Mouse (Mus musculus): ENCODE results near the gene Usp44.

The Usp44 gene

GRCm38 (mm10) chr10:93855126-93855525 lies 23.8 kb downstream of the Usp44 start:
- DNase-seq = no peak

DNA sequence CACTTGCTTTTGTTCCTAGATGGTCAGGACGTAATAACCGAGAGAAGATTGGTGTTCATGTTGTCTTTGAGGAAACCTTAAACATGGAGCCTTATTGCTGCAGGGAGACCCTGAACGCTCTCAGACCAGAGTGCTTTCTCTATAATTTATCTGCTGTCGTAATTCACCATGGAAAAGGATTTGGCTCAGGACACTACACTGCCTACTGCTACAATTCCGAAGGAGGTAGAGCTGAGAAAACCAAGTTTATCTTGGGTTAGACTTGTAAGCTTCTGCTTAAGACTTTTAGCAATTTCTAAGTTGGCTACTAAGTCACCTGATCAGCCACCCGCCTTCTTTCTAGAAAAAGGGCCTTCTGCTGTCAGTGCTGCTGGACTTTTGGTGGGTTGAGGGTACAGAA lies 24.7 kb downstream of the Usp44 start:
- DNase-seq = no peak

DNA sequence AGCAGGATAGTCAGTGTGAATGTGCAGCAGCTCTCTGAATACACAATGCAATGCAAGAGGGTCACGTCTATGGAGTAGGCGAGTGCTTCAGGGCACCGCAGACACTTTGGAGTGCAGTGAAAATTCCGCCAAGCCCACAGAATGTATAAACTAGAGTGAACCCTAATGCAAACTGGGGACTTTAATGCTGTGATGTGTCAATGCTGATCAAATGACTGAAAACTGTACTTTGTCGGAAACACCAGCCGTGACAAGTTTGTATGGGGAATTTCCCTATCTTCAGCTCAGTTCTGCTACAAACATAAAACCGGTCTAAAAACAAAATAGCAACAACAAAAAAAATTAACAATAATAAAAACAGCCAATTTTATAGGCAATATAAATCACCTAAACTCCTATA lies 37.0 kb downstream of the Usp44 start:
- no peak for DNase-seq

GRCm38 (mm10) chr10:93868886-93869285 lies 37.5 kb downstream of the Usp44 start:
- no peak for DNase-seq

- no peak for DNase-seq
Measured at GRCm38 (mm10) chr10:93876772-93877171, 45.4 kb downstream of the Usp44 start.

- no peak for DNase-seq
Measured at GRCm38 (mm10) chr10:93878732-93879131, 47.4 kb downstream of the Usp44 start.

DNA sequence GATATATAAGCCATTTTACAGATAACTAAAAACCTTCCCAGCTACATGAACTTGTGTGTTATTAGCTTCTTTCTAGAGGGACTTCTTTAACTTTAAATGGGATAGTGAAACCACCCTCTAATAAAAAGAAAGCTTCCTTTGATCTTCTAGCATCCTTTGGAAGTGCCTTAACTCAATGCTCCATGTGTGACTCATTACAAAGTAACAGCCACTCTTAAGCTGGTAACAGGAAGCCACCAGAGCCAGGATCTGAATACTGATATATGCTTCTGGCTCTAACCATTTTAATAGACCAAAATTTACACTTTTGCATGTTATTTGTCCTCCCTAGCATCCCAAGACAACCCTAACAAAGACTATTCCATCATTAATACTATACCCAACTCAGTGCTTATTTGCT lies 50.6 kb downstream of the Usp44 start:
- no peak for DNase-seq

DNA sequence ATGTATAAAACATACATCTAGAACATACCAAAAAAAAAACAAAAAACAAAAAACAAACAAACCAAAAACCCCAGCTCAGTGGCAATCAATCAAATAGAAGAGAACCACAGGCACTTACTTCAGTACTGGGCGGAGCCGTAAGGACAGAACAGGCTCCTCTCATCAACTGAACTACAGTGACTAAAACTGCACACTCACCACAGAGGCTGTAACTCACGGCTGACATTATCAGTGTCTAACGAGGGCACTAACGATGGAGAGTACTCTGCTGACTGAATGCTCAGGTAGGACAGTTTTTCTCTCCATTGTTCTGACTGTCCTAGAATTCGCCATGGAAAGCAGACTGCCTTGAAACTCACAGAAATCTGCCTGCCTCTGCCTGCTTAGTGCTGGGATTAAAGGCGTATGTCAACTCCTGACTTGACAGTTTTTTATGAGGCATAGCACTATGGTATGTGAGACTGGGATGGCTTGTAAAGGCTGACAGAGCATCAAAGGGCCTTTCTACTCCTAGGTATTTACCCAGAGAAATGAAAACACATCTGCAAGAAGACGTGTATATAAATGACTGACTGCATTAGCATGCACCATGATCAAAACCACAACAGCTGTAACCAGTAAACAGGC lies 51.5 kb downstream of the Usp44 start:
- no peak for DNase-seq

- no peak for DNase-seq
Measured at GRCm38 (mm10) chr10:93885839-93886477, 54.6 kb downstream of the Usp44 start.

DNA sequence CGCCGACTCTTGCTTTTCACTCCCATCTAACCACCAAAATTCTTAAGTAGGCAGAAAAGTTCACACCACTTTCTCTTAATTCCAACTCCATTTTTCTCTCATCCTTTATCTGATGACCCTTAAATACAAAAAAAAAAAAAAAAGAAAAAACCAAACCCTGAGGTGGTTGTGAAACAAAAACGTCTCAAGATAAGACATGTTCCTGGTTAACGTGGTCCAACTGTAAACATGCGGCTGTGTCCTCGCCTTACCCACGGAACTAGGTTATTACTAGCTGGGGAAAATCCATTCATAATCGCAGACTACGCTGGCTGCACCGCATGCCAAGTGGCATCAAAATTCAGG lies 57.2 kb downstream of the Usp44 start:
- DNase-seq = no peak

- DNase-seq = no peak
Measured at GRCm38 (mm10) chr10:93888935-93889578, 57.7 kb downstream of the Usp44 start.

DNA sequence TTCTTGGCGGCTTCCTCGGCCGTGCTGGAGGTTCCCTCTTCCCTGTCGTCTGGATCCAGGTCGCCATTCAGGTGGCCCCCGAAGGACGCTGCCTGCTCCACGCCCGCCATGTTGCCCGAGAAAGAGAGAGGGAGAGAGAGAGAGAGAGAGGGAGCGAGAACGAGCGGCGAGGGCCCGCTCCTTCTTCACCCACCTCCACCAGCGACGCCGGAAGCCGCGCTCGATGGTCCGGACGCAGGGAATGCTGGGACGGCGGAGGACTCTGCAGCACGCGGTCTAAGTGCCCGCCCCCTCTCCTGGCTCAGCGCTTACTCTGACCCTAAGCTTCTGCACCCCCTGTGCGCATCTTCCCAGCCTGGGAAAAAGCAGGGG lies 58.2 kb downstream of the Usp44 start:
- DNase-seq = peak; percentile 83

GRCm38 (mm10) chr10:93889976-93890375 lies 58.6 kb downstream of the Usp44 start:
- peak; percentile 11 for DNase-seq

DNA sequence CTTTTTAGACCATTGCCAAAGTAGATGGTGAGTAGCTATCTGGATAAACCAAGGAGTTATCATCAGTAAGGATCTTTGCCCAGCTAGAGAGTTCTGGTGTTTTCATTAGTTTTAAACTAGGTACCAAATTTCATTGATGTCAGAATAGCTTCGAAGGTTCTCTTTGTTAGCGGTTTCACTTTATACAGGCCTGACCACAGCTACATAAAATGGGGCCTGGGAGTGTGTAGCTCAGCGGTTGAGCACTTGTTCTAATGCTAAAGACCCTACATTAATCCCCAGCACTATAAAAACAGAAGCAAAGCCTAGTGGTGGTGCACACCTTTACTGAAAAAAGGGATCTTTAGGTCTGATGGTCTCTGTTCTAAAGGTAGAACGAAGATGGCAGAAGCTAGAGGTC lies 59.2 kb downstream of the Usp44 start:
- no peak for DNase-seq

DNA sequence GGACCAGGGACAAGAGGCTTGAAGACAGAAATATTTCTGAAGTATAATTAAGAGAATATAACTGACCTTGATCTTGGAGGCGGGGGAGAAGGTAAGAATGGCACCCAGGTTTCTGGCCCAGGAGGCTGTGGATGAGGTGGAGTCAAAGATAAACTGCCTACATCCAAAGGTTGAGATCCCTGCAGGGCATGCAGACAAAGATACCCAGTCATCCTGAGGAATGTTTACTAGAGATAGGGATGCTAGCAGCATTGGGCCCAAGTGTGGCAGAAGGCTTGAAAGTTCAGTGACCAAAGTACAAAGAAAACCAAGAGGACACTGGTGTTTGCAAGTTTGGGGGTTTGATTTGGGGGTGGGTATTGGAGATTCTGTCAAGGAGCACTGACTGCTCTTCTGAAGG lies 59.7 kb downstream of the Usp44 start:
- DNase-seq = no peak

DNA sequence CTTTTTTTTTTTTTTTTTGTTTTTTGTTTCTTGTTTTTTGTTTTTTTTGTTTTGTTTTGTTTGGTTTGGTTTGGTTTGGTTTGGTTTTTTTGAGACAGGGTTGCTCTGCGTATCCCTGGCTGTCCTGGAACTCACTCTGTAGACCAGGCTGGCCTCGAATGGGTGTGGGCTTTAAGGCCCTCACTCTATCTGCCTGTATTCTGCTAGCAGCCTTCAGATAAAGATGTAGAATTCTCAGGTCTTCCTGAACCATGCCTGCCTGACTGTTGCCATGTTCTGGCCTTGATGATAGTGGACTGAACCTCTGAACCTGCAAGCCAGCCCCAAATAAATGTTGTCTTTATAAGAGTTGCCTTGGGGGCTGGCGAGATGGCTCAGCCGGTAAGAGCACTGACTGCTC lies 61.2 kb downstream of the Usp44 start:
- DNase-seq = no peak

DNA sequence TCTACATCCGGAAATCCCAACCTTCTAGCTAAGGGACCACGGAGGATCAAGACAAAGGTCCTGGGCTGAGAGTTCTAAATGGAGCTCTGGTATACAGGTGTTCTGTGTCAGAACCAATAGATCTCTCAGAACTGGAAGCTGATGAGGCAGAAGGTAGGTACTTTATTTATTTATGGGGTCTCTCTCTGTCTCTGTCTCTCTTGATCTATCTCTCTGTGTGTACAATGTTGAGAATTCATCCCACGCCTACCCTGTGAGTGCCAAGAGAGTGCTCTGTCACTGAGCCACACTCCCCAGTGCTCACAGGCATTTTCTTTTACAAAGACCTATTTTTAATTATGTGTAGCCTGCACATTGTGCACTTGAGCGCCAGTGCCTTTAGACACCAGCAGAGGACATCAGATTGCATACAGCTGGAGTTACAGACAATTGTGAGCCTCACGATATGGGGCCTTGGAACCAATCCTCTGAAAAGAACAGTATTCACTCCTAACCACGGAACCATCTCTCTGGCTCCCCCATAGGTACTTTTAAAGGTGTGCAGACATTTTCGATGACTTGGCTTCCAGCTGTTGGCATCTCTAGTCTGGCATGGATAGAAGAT lies 65.8 kb downstream of the Usp44 start, which contains the start of gene Metap2:
Gene Metap2, minus strand, starts transcription at position 51 of the 604 bp plus-strand sequence.
- no peak for DNase-seq

DNA sequence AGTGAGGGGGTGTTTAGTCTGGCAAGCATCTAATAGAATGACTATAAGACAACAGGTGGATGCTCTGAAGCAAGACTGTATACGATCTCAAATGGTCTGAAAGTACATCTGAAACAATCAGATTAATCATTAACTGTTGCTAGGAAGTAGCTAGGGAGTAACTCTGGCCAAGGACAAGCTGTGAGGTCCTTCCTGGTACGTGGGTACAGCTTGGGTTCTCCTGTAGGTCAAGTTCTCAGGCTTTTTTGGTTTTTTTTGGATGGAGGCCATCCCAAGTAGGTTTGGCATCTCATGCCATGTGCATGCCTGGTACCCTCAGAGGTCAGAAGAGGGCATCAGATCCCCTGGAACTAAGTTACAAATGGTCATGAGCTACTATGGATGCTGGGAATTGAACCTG lies 67.9 kb downstream of the Usp44 start:
- DNase-seq = peak; percentile 68

GRCm38 (mm10) chr10:93899907-93900306 lies 68.6 kb downstream of the Usp44 start:
- no peak for DNase-seq

- DNase-seq = peak; percentile 22
Measured at GRCm38 (mm10) chr10:93907376-93907775, 76.0 kb downstream of the Usp44 start.
